Mouse (Mus musculus) ES-E14 (cell line): ENCODE measurements at regions not wholly inside any gene's neighbourhood (a gene's known extent, or its start where the extent isn't known, plus 50 kb on each side); places are given as distances from the start of the nearest gene placed in this dataset.

Experiments
- DNase-seq: peaks from one replicate; pipeline ENCODE4 v3.0.0-alpha.2; 2013; ENCODE audit warnings: low read depth, low spot score
- H3K27ac ChIP-seq: 2 replicates; pipeline ENCODE4 v1.5.1; 2012; ENCODE audit warnings: low read depth, mild to moderate bottlenecking, low read length, moderate library complexity, mixed read lengths; ENCODE audit not compliant: poor library complexity, insufficient read depth, severe bottlenecking
- H3K36me3 ChIP-seq: 2 replicates; pipeline ENCODE4 v1.6.1; 2012; ENCODE audit warnings: mild to moderate bottlenecking, low read length, moderate library complexity, mixed read lengths; ENCODE audit not compliant: control insufficient read depth, poor library complexity, insufficient read depth, severe bottlenecking
- H3K4me1 ChIP-seq, 2 experiments: fragments of 150-350 bp in 1 of 2; sonication (generic) in 1 of 2; 2 replicates each; pipeline ENCODE4 v1.6.1; 2012; ENCODE audit warnings: low read length in 2 of 2, mild to moderate bottlenecking in 1 of 2, mixed read lengths in 1 of 2; ENCODE audit not compliant: control insufficient read depth in 2 of 2, insufficient read depth in 2 of 2, poor library complexity in 1 of 2
- H3K4me3 ChIP-seq, 2 experiments: fragments of 150-350 bp in 1 of 2; sonication (generic) in 1 of 2; 2 replicates each; pipeline ENCODE4 v1.5.1; 2012; ENCODE audit warnings: low read length in 2 of 2, low read depth in 1 of 2, mild to moderate bottlenecking in 1 of 2, mixed read lengths in 1 of 2; ENCODE audit not compliant: insufficient read depth in 1 of 2, poor library complexity in 1 of 2, severe bottlenecking in 1 of 2
- H3K9ac ChIP-seq: 2 replicates; pipeline ENCODE4 v1.6.1; 2012; ENCODE audit warnings: low read depth, mild to moderate bottlenecking, low read length, mixed read lengths; ENCODE audit not compliant: poor library complexity, insufficient read depth, severe bottlenecking
- H3K9me3 ChIP-seq: fragments of 150-350 bp; sonication (generic); 2 replicates; pipeline ENCODE4 v1.6.1; 2012; ENCODE audit warnings: low read depth, mild to moderate bottlenecking, low read length; ENCODE audit not compliant: control insufficient read depth, insufficient read depth
- CHD2 ChIP-seq: IDR thresholded peaks from 2 replicates; pipeline ENCODE4 v1.6.1; 2014; ENCODE audit warnings: mild to moderate bottlenecking, low read depth, low read length, inconsistent platforms
- HCFC1 ChIP-seq: IDR thresholded peaks from 2 replicates; pipeline ENCODE4 v1.6.1; 2012; ENCODE audit warnings: low read length, inconsistent platforms, borderline replicate concordance; ENCODE audit not compliant: insufficient read depth
- MAFK ChIP-seq: IDR thresholded peaks from 2 replicates; pipeline ENCODE4 v1.6.1; 2014; ENCODE audit warnings: mild to moderate bottlenecking, low read depth, low read length, inconsistent platforms; ENCODE audit not compliant: insufficient read depth
- ZC3H11A ChIP-seq: IDR thresholded peaks from 2 replicates; pipeline ENCODE4 v1.6.1; 2012; ENCODE audit warnings: low read depth, mild to moderate bottlenecking, inconsistent platforms, low read length, borderline replicate concordance
- ZNF384 ChIP-seq: IDR thresholded peaks from 2 replicates; pipeline ENCODE4 v1.6.1; 2012; ENCODE audit warnings: low read depth, low read length, inconsistent platforms
- in situ Hi-C, 2 experiments: fragments of 600-800 bp; cut with MboI; formaldehyde crosslinking; loops; one replicate each; pipeline ENCODE4 v1.15.1; 2025; ENCODE audit warnings: low sequenced_read_pairs in 2 of 2, inconsistent platforms in 1 of 2; ENCODE audit not compliant: unreplicated experiment in 2 of 2

- H3K36me3 ChIP-seq: no peaks in the 10 kb centered on the region
- no peak overlapping the region for H3K4me3 ChIP-seq
- in situ Hi-C loops: no loop called here
- H3K4me1 ChIP-seq: no peaks in the 10 kb centered on the region
- no peaks in the 10 kb centered on the region for H3K9me3 ChIP-seq
- H3K9ac ChIP-seq: no peak overlapping the region
- DNase-seq: no peak
- no peak for TF ChIP-seq ZNF384
- TF ChIP-seq CHD2: no peak
- TF ChIP-seq HCFC1: no peak
- no peak for TF ChIP-seq ZC3H11A
- TF ChIP-seq MAFK: no peak
- no peak overlapping the region for H3K27ac ChIP-seq
Measured at GRCm38 (mm10) chr14:58976791-58977190, 165.9 kb downstream of the 1700129C05Rik start.

DNA sequence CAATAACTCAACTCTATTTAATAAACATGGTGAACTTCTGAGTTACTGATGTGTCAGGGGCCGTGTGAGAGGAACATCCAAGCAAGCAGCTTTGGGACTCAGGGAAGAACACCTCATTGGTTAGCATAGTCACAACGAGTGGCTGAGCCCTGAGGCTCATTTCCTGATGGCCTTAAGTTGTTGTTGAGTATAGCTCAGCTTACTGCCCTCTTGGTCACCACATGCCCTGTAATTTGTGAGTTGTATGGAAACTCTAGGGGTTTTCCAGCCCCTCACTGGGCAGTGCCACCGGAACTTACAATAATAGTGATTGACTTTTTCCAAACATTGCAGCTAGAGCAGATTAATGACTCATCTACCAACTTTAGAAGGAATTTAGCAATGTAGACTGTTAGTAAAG, 173.4 kb downstream of the 1700129C05Rik start:
- no peak for TF ChIP-seq HCFC1
- no peak for TF ChIP-seq ZNF384
- no peak for TF ChIP-seq MAFK
- no peak for TF ChIP-seq CHD2
- no peak for TF ChIP-seq ZC3H11A
- in situ Hi-C loops: no loop called here

DNA sequence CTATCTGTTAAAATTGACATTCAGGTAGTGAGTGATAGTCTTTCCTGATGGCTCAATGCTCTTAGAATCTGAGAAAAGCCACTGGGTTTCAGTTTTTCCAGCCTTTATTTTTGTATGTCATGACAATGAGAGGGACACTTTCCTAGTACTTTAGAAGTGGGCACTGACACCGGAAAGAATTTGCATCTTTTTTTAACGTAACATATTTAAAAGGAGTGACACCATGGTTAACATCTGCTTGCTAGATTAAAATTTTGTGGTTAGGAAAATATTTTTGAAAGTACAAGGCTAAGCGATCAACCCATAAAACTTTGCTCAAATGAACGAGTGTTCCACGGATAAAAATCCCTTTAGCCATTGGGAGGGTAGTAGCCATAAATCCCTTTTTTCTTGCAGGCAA, 174.7 kb downstream of the 1700129C05Rik start:
- in situ Hi-C loops: no loop called here
- H3K9ac ChIP-seq: no peak overlapping the region
- TF ChIP-seq ZC3H11A: no peak
- TF ChIP-seq ZNF384: no peak
- no peak for TF ChIP-seq MAFK
- TF ChIP-seq CHD2: no peak
- no peak for TF ChIP-seq HCFC1
- no peaks in the 10 kb centered on the region for H3K9me3 ChIP-seq
- H3K4me3 ChIP-seq: no peak overlapping the region
- DNase-seq: no peak
- no peak overlapping the region for H3K27ac ChIP-seq
- H3K36me3 ChIP-seq: no peaks in the 10 kb centered on the region
- H3K4me1 ChIP-seq: no peaks in the 10 kb centered on the region

More for the DNA sequence above, 173.4 kb downstream of the 1700129C05Rik start:
- no peaks in the 10 kb centered on the region for H3K4me1 ChIP-seq
- DNase-seq: no peak
- H3K36me3 ChIP-seq: no peaks in the 10 kb centered on the region
- H3K27ac ChIP-seq: no peak overlapping the region
- no peak overlapping the region for H3K4me3 ChIP-seq
- no peaks in the 10 kb centered on the region for H3K9me3 ChIP-seq
- H3K9ac ChIP-seq: no peak overlapping the region

GRCm38 (mm10) chr14:58967163-58967562, 175.5 kb downstream of the 1700129C05Rik start:
- no peaks in the 10 kb centered on the region for H3K36me3 ChIP-seq
- TF ChIP-seq MAFK (no peak), ZC3H11A (no peak), CHD2 (no peak), HCFC1 (no peak), ZNF384 (no peak)

DNA sequence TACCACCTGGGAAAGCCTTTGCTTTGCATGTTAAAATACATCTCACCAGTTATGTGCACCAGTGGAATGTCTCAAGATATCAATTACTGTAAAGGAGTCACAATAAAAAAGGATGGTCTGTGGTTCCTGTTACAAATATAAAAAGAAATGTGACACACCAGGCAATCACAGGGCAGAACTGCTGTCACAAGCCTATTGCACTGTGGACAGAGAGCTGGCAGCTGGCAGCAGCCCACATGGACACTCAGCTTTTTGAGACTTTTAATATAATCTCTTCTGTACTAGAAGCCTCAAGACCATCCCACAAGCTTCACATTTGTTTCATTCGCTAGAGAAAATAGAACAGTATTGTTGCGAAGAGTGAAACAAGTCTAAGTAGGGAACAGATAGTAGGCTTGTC, 197.7 kb downstream of the 1700129C05Rik start:
- no peaks in the 10 kb centered on the region for H3K4me1 ChIP-seq
- in situ Hi-C loops: no loop called here
- H3K4me3 ChIP-seq: no peak overlapping the region
- H3K9ac ChIP-seq: no peak overlapping the region
- no peak for DNase-seq
- no peaks in the 10 kb centered on the region for H3K9me3 ChIP-seq
- no peak for TF ChIP-seq ZNF384
- TF ChIP-seq ZC3H11A: no peak
- TF ChIP-seq MAFK: no peak
- TF ChIP-seq HCFC1: no peak
- no peak for TF ChIP-seq CHD2
- H3K27ac ChIP-seq: no peak overlapping the region
- no peaks in the 10 kb centered on the region for H3K36me3 ChIP-seq

More at GRCm38 (mm10) chr14:58967163-58967562, 175.5 kb downstream of the 1700129C05Rik start:
- no peak overlapping the region for H3K9ac ChIP-seq
- H3K27ac ChIP-seq: no peak overlapping the region
- H3K4me1 ChIP-seq: no peaks in the 10 kb centered on the region
- no peaks in the 10 kb centered on the region for H3K9me3 ChIP-seq
- in situ Hi-C loops: no loop called here
- H3K4me3 ChIP-seq: no peak overlapping the region
- DNase-seq: no peak
